Mouse (Mus musculus): Measurements from ENCODE around the gene Zranb1. TPM values are rescaled to one million over a fixed set of nuclear protein-coding genes. Genes with fewer than 3 reads are reported as not detected.
A peak's percentile ranks its signal among the peaks of the same experiment; 100 is the strongest.

The Zranb1 gene
- polyA plus RNA-seq, 1 experiment from 2014 or later, result 9.7 TPM

DNA sequence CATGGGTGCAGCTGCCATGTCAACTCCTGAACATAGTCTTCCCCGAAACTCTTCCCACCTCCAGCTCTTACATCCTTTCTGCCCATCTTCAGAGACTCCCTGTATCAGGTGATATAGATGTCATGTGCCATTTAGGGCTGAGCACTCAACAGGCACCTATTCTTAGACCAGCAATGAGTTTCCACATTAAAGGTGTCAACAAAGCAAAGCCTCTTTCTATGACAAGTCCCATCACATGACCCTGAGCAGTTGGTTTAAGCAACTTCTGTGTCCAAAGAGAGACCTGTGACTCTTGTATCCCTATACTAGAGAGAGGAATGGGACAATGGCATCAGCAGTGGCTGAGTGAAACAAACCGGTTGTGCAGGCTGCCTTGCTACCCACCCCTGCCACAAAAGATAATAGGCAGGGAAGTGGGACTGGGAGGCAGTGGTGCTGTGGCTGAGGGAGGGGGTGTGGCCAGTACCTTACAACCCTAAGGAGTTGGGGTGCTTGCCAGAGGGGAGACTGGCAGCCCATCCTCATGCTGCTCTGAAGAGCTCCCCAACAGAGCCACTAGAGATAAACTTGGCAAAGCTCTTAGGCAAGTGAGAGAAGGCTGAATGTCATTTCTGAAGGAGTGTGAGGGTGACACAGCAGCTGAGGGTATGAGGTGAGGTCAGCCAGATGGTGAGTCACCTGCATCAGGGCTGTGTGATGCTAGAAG is 30.0 kb upstream of the Zranb1 start:
- Histone ChIP-seq H3K4me1 (ENCODE audit: control insufficient read depth, insufficient read depth, low read length) (peaks cover 10% of the 10 kb centered on the region; the same call in 1 of the 2 replicates), H3K9me3 (replicated peaks; ENCODE audit: control insufficient read depth, low read length) (no peaks in the 10 kb centered on the region), H3K27me3 (ENCODE audit: control insufficient read depth, insufficient read depth, low read length) (no peaks in the 10 kb centered on the region), H3K4me2 (no peak overlapping the region), H3K27ac (ENCODE audit: low read depth, low read length) (peak overlapping the region; percentile 25; the same call in 1 of the 2 replicates), H3K36me3 (ENCODE audit: control insufficient read depth, insufficient read depth, low read length) (no peaks in the 10 kb centered on the region), H3K4me3 (ENCODE audit: low read depth, low read length) (no peak overlapping the region), H3K9ac (ENCODE audit: low read depth, low read length) (no peak overlapping the region)
- ATAC-seq (replicated peaks; ENCODE audit: insufficient number of reproducible peaks, low FRiP score, low TSS enrichment), result peak; percentile 35
- 30% methylated on average over 2 of the region's 2 CpGs for WGBS (ENCODE audit: insufficient replicate concordance)

- Histone ChIP-seq H3K27me3 (ENCODE audit: control insufficient read depth, insufficient read depth, low read length) (no peaks in the 10 kb centered on the region), H3K4me1 (ENCODE audit: control insufficient read depth, insufficient read depth, low read length) (peaks cover 6% of the 10 kb centered on the region; the same call in 1 of the 2 replicates), H3K9ac (ENCODE audit: low read depth, low read length) (no peak overlapping the region), H3K36me3 (ENCODE audit: control insufficient read depth, insufficient read depth, low read length) (no peaks in the 10 kb centered on the region; the same call in 1 of the 2 replicates), H3K27ac (ENCODE audit: low read depth, low read length) (no peak overlapping the region), H3K4me2 (no peak overlapping the region), H3K9me3 (replicated peaks; ENCODE audit: control insufficient read depth, low read length) (peaks cover 3% of the 10 kb centered on the region; the same call in 1 of the 2 replicates), H3K4me3 (ENCODE audit: low read depth, low read length) (no peak overlapping the region)
- no peak for ATAC-seq (replicated peaks; ENCODE audit: insufficient number of reproducible peaks, low FRiP score, low TSS enrichment)
- whole genome bisulfite sequencing (ENCODE audit: insufficient replicate concordance), result 63% methylated on average over 3 of the region's 3 CpGs
These were observed 27.1 kb upstream of the Zranb1 start for GRCm38 (mm10) chr7:132903796-132904195.

GRCm38 (mm10) chr7:132921971-132922370 is 9.0 kb upstream of the Zranb1 start:
- Histone ChIP-seq H3K27me3 (ENCODE audit: control insufficient read depth, insufficient read depth, low read length) (no peaks in the 10 kb centered on the region), H3K9ac (ENCODE audit: low read depth, low read length) (no peak overlapping the region), H3K4me3 (ENCODE audit: low read depth, low read length) (no peak overlapping the region), H3K27ac (ENCODE audit: low read depth, low read length) (no peak overlapping the region), H3K9me3 (replicated peaks; ENCODE audit: control insufficient read depth, low read length) (no peaks in the 10 kb centered on the region), H3K4me2 (no peak overlapping the region), H3K4me1 (ENCODE audit: control insufficient read depth, insufficient read depth, low read length) (no peaks in the 10 kb centered on the region), H3K36me3 (ENCODE audit: control insufficient read depth, insufficient read depth, low read length) (no peaks in the 10 kb centered on the region)
- 46% methylated on average over 3 of the region's 3 CpGs for WGBS (ENCODE audit: insufficient replicate concordance)
- no peak for ATAC-seq (replicated peaks; ENCODE audit: insufficient number of reproducible peaks, low FRiP score, low TSS enrichment)

- Histone ChIP-seq H3K4me1 (ENCODE audit: control insufficient read depth, insufficient read depth, low read length) (no peaks in the 10 kb centered on the region), H3K27me3 (ENCODE audit: control insufficient read depth, insufficient read depth, low read length) (no peaks in the 10 kb centered on the region), H3K4me3 (ENCODE audit: low read depth, low read length) (no peak overlapping the region), H3K36me3 (ENCODE audit: control insufficient read depth, insufficient read depth, low read length) (no peaks in the 10 kb centered on the region), H3K4me2 (no peak overlapping the region), H3K27ac (ENCODE audit: low read depth, low read length) (no peak overlapping the region), H3K9ac (ENCODE audit: low read depth, low read length) (no peak overlapping the region), H3K9me3 (replicated peaks; ENCODE audit: control insufficient read depth, low read length) (no peaks in the 10 kb centered on the region)
- no peak for ATAC-seq (replicated peaks; ENCODE audit: insufficient number of reproducible peaks, low FRiP score, low TSS enrichment)
- 64% methylated on average over 2 of the region's 2 CpGs for WGBS (ENCODE audit: insufficient replicate concordance)
These were observed 5.7 kb upstream of the Zranb1 start for GRCm38 (mm10) chr7:132925227-132925626.

DNA sequence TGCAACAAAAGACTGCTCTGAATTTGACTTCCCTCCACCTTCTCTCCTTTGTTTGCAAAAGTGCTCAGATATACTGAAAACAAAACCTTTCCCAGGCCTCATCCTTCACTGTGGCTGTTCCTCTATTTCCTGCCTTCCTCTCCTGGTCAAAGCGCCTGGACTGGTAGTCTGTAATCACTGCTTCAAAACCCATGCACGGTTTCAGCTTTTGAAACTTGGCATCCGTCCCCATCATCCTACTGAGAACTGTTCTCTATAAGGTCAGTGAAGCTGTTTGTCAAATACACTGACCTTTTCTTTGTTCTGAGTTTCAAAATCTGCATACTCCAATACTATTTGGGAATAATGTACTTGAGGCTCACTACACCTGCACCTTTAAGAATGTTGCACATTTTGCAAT is 3.7 kb upstream of the Zranb1 start:
- no peak overlapping the region for H3K27ac ChIP-seq (ENCODE audit: low read depth, low read length)
- no peaks in the 10 kb centered on the region for H3K9me3 ChIP-seq (replicated peaks; ENCODE audit: control insufficient read depth, low read length)
- ATAC-seq (replicated peaks; ENCODE audit: insufficient number of reproducible peaks, low FRiP score, low TSS enrichment), result no peak
- 0 out of 2 replicates have a peak, but pooled peaks cover under 1% of the 10 kb centered on the region for H3K4me1 ChIP-seq (ENCODE audit: control insufficient read depth, insufficient read depth, low read length)
- H3K36me3 ChIP-seq (ENCODE audit: control insufficient read depth, insufficient read depth, low read length), result no peaks in the 10 kb centered on the region
- no peak overlapping the region for H3K4me2 ChIP-seq
- WGBS (ENCODE audit: insufficient replicate concordance), result 59% methylated on average over 3 of the region's 3 CpGs
- no peak overlapping the region for H3K4me3 ChIP-seq (ENCODE audit: low read depth, low read length)
- H3K27me3 ChIP-seq (ENCODE audit: control insufficient read depth, insufficient read depth, low read length), result no peaks in the 10 kb centered on the region
- H3K9ac ChIP-seq (ENCODE audit: low read depth, low read length), result no peak overlapping the region

DNA sequence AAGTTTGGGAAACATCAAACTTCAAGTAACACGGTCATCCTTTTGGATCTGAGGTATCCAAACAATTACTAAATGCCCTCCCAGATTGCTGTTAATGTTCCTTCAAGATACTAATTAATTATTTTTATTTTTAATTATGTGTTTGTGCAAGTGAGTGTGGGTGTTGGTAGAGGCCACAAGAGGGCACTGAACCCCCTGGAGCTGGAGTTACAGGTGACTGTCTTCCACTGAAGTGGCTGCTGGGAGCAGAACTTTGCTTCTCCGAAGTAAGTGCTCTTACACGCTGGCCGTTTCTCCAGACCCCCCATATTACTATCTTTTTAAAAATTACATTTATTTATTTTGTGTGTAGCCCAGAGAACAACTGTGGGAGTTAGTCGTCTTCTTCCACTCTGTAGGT is 887 bp upstream of the Zranb1 start:
- Histone ChIP-seq H3K27ac (ENCODE audit: low read depth, low read length) (no peak overlapping the region), H3K36me3 (ENCODE audit: control insufficient read depth, insufficient read depth, low read length) (no peaks in the 10 kb centered on the region), H3K9ac (ENCODE audit: low read depth, low read length) (peak overlapping the region; percentile 98; the same call in 1 of the 2 replicates), H3K4me3 (ENCODE audit: low read depth, low read length) (peak overlapping the region; percentile 98), H3K4me1 (ENCODE audit: control insufficient read depth, insufficient read depth, low read length) (peaks cover 6% of the 10 kb centered on the region; the same call in 1 of the 2 replicates), H3K27me3 (ENCODE audit: control insufficient read depth, insufficient read depth, low read length) (no peaks in the 10 kb centered on the region), H3K4me2 (peak overlapping the region; percentile 88), H3K9me3 (replicated peaks; ENCODE audit: control insufficient read depth, low read length) (no peaks in the 10 kb centered on the region)
- WGBS (ENCODE audit: insufficient replicate concordance), result 86% methylated on average over 5 of the region's 5 CpGs
- no peak for ATAC-seq (replicated peaks; ENCODE audit: insufficient number of reproducible peaks, low FRiP score, low TSS enrichment)

DNA sequence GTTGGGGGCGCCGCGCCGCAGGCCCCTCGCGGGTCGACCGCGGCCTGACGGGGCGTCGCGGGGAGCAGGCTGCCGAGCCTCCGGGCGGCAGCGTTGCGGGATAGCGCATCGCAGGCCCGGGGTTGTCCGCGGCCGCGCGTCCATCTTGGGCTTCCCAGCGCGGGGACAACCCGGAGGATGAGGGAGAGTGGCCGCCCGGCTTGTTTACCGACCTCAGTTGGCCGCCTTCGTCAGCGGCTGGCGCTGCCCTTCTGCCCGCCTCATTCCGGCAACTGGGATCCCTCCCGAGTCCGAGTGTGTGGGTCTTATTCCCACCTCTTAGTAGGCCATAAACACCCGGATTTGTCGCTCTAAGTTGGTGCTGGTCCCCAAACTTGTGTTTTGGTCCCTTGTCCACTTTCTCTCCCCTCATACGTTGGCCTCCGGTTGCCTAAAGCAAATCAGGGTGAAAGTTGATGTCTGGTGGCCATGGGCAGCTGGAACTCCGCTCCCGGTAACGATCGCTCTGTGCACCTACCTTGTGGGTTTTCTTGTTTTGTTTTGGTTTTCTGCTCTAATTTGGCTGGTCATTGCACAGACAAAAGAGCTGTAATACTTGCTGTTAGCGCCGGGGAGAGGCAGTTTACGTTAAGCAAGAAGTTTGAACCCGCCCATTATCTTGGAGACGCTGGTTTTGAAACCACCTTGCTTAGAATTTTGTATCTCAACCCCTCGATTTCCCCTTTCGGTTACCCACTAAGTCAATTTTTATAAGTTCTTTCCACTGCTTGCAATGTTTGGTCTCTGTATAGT is 814 bp downstream of the Zranb1 start:
- WGBS (ENCODE audit: insufficient replicate concordance), result under 1% methylated on average over 55 of the region's 55 CpGs
- Histone ChIP-seq H3K4me2 (peak overlapping the region; percentile 88), H3K27ac (ENCODE audit: low read depth, low read length) (peak overlapping the region; percentile 99), H3K9me3 (replicated peaks; ENCODE audit: control insufficient read depth, low read length) (no peaks in the 10 kb centered on the region), H3K4me3 (ENCODE audit: low read depth, low read length) (peak overlapping the region; percentile 98), H3K27me3 (ENCODE audit: control insufficient read depth, insufficient read depth, low read length) (no peaks in the 10 kb centered on the region), H3K36me3 (ENCODE audit: control insufficient read depth, insufficient read depth, low read length) (no peaks in the 10 kb centered on the region), H3K9ac (ENCODE audit: low read depth, low read length) (peak overlapping the region; percentile 98), H3K4me1 (ENCODE audit: control insufficient read depth, insufficient read depth, low read length) (peaks cover 6% of the 10 kb centered on the region; the same call in 1 of the 2 replicates)
- peak; percentile 31 for ATAC-seq (replicated peaks; ENCODE audit: insufficient number of reproducible peaks, low FRiP score, low TSS enrichment)

- 79% methylated on average over 1 of the region's 1 CpGs for WGBS (ENCODE audit: insufficient replicate concordance)
- Histone ChIP-seq H3K9ac (ENCODE audit: low read depth, low read length) (no peak overlapping the region), H3K4me3 (ENCODE audit: low read depth, low read length) (no peak overlapping the region), H3K9me3 (replicated peaks; ENCODE audit: control insufficient read depth, low read length) (no peaks in the 10 kb centered on the region), H3K27ac (ENCODE audit: low read depth, low read length) (no peak overlapping the region), H3K4me2 (no peak overlapping the region), H3K36me3 (ENCODE audit: control insufficient read depth, insufficient read depth, low read length) (no peaks in the 10 kb centered on the region), H3K4me1 (ENCODE audit: control insufficient read depth, insufficient read depth, low read length) (peaks cover 9% of the 10 kb centered on the region; the same call in 1 of the 2 replicates), H3K27me3 (ENCODE audit: control insufficient read depth, insufficient read depth, low read length) (no peaks in the 10 kb centered on the region)
- no peak for ATAC-seq (replicated peaks; ENCODE audit: insufficient number of reproducible peaks, low FRiP score, low TSS enrichment)
These were observed 2.4 kb downstream of the Zranb1 start for GRCm38 (mm10) chr7:132933331-132933730.
